Mouse (Mus musculus) small intestine, adult 2 months (tissue): ENCODE results near the gene Csrnp3.
"Not testable (repeated sequence)": the region's sequence is repeated elsewhere in the genome, so short reads cannot be mapped to it uniquely, and the experiment has no call there.

ENCODE experiments used
- CTCF ChIP-seq: fragments of 200-500 bp; IDR thresholded peaks from 2 replicates; pipeline ENCODE4 v1.5.1; 2012; ENCODE audit warnings: low read depth, mild to moderate bottlenecking, control low read depth, inconsistent platforms, low read length, moderate library complexity, mixed read lengths; ENCODE audit not compliant: insufficient replicate concordance, insufficient read length; ENCODE audit errors: extremely low read depth
- POLR2A ChIP-seq: fragments of 200-500 bp; IDR thresholded peaks from 2 replicates; pipeline ENCODE4 v1.6.1; 2012; ENCODE audit warnings: low read depth, mild to moderate bottlenecking, control low read depth, inconsistent platforms, low read length, moderate library complexity

- not testable (repeated sequence) for TF ChIP-seq CTCF, POLR2A
Observed at GRCm38 (mm10) chr2:65850282-65850681, 4.7 kb downstream of the Csrnp3 start.
